Mouse (Mus musculus): Measurements from ENCODE around the gene Trrap. TPM values are rescaled to one million over a fixed set of nuclear protein-coding genes. Genes with fewer than 3 reads are reported as not detected.

The Trrap gene
- polyA plus RNA-seq, 1 experiment: 61.1 TPM

GRCm38 (mm10) chr5:144752432-144752831 lies 15.1 kb upstream of the Trrap start:
- Histone ChIP-seq H3K4me1 (ENCODE audit: control insufficient read depth, insufficient read depth, low read length) (no peaks in the 10 kb centered on the region), H3K4me3 (ENCODE audit: insufficient read depth, low read length) (no peak overlapping the region), H3K27ac (ENCODE audit: insufficient read depth, low read depth, low read length) (no peak overlapping the region)
- no peak for TF ChIP-seq POLR2A (IDR thresholded peaks at IDR 0.05; ENCODE audit: borderline replicate concordance, low read depth, low read length)
- TF ChIP-seq CTCF (IDR thresholded peaks at IDR 0.05; ENCODE audit: low read depth, low read length): no peak

DNA sequence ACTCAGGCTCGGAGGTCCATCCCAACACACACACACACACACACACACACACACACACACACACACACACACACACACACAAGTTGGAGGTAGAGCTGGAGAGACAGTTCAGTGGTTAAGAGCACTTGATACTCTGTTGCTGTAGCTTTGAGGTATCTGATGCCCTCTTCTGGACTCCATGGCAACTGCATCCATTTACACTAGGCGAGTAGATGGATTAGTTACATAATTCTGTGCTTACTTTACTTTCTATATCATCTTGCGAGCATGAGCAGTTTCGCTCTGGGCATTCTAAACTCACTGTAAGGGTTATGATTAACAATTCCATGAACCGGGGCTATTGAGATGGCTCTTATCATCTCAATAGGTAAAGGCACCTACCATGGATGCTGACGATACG lies 14.5 kb upstream of the Trrap start:
- H3K4me3 ChIP-seq (ENCODE audit: insufficient read depth, low read length): no peak overlapping the region
- H3K27ac ChIP-seq (ENCODE audit: insufficient read depth, low read depth, low read length): no peak overlapping the region
- H3K4me1 ChIP-seq (ENCODE audit: control insufficient read depth, insufficient read depth, low read length): no peaks in the 10 kb centered on the region
- TF ChIP-seq POLR2A (IDR thresholded peaks at IDR 0.05; ENCODE audit: borderline replicate concordance, low read depth, low read length) (no peak), CTCF (IDR thresholded peaks at IDR 0.05; ENCODE audit: low read depth, low read length) (no peak)

DNA sequence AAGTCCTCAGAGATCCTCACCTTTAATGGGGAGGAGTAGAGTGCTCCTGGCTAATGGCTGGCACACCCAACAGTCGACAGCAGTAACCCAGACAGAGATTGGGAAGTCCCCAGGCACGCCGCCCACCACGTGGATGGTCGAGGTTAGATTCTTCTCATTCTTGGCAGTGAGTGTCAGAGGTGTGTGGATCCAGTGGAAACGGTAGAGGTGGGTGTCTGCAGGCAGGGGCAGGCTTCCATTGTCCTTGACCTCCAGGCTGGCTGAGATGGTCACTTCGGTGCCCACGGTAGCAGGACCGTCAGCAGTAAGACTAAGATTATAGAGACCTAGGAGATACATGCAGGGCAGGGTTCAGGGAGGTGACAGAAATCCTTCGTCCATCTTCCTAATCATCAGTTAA lies 12.3 kb upstream of the Trrap start:
- Histone ChIP-seq H3K4me1 (ENCODE audit: control insufficient read depth, insufficient read depth, low read length) (no peaks in the 10 kb centered on the region), H3K27ac (ENCODE audit: insufficient read depth, low read depth, low read length) (no peak overlapping the region), H3K4me3 (ENCODE audit: insufficient read depth, low read length) (no peak overlapping the region)
- TF ChIP-seq POLR2A (IDR thresholded peaks at IDR 0.05; ENCODE audit: borderline replicate concordance, low read depth, low read length): no peak
- TF ChIP-seq CTCF (IDR thresholded peaks at IDR 0.05; ENCODE audit: low read depth, low read length): no peak

DNA sequence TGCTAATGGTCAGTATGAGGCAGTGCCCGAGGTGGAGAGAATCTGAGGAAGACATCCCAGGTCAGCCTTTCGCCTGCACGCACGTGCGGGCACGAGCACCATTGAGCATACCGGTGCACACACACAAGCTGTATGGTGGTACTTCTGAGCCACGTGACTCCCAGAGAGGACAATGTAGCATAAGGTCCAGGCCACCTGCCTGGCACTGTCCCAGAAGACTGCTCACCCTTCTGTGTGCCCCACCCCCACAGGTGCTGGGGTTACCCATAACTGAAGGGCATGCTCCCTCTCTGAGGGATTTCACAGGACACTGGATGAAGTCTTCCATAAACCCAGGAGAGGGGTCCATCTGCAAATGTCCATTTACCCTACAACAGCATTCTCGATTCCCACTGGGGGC lies 10.1 kb upstream of the Trrap start:
- Histone ChIP-seq H3K4me3 (ENCODE audit: insufficient read depth, low read length) (no peak overlapping the region), H3K4me1 (ENCODE audit: control insufficient read depth, insufficient read depth, low read length) (no peaks in the 10 kb centered on the region), H3K27ac (ENCODE audit: insufficient read depth, low read depth, low read length) (no peak overlapping the region)
- TF ChIP-seq CTCF (IDR thresholded peaks at IDR 0.05; ENCODE audit: low read depth, low read length) (no peak), POLR2A (IDR thresholded peaks at IDR 0.05; ENCODE audit: borderline replicate concordance, low read depth, low read length) (no peak)

DNA sequence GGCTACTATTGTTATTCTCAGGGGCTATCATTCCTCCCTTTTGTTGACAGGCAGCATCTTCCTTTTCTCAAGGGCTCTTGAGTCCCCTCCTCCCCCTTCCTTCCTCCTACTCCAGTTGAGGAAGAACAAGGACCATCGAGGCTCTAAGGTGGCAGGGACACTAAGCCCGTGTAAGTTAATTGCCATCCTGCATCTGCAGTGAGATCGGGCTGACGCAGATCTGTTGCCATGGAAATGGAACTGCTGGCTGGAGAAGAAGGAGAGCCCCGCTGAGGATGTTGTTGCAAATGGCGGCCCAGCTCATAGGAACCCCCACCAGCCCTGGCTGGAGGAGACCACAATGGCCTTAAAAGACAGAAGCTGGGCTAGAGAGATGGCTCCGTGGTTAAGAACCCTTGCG lies 9.1 kb upstream of the Trrap start:
- no peak overlapping the region for H3K4me3 ChIP-seq (ENCODE audit: insufficient read depth, low read length)
- H3K4me1 ChIP-seq (ENCODE audit: control insufficient read depth, insufficient read depth, low read length): no peaks in the 10 kb centered on the region
- TF ChIP-seq POLR2A (IDR thresholded peaks at IDR 0.05; ENCODE audit: borderline replicate concordance, low read depth, low read length): no peak
- no peak for TF ChIP-seq CTCF (IDR thresholded peaks at IDR 0.05; ENCODE audit: low read depth, low read length)
- no peak overlapping the region for H3K27ac ChIP-seq (ENCODE audit: insufficient read depth, low read depth, low read length)

DNA sequence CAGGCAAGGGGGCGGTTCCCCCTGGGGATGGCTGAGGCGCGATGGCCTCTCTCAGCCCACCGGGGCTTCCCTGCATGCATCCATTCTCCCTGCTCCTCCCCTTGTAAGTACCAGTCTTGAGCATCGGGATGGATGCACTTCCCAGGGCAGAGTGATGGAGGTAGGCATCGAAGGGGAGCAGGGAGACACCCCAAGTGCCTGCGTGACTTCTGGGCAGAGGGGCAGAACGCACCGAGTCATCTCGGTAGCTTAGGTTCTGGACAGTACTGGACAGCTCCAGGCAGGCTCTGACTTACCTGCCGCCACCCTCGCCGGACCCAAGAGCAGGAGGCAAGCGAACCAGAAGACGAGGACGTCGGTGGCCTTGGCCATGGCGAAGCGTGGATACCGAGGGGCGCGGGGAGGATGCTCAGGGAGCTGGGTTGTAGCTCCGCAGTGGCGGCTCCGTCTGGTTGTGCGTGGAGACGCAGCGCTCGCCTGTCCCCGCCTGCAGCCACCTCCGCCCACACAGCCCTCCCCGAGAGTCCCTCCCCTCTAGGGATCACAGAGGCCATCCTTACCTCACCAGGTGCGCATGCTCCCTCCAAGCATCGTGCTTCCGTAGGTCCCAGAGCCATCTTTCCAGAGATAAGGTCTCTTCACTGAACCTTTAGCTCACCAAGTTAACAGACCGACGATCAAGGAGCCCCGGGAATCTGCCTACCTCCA lies 6.2 kb upstream of the Trrap start, which contains the start of gene Tmem130:
Gene Tmem130, minus strand, starts transcription at position 658 of the 708 bp plus-strand sequence.
- Histone ChIP-seq H3K4me3 (ENCODE audit: insufficient read depth, low read length) (no peak within 1 kb of the TSS), H3K27ac (ENCODE audit: insufficient read depth, low read depth, low read length) (no peak within 1 kb of the TSS), H3K4me1 (ENCODE audit: control insufficient read depth, insufficient read depth, low read length) (no peaks in the 10 kb centered on the region)
- TF ChIP-seq CTCF (IDR thresholded peaks at IDR 0.05; ENCODE audit: low read depth, low read length): no peak
- no peak for TF ChIP-seq POLR2A (IDR thresholded peaks at IDR 0.05; ENCODE audit: borderline replicate concordance, low read depth, low read length)

- no peak for TF ChIP-seq POLR2A (IDR thresholded peaks at IDR 0.05; ENCODE audit: borderline replicate concordance, low read depth, low read length)
- H3K4me3 ChIP-seq (ENCODE audit: insufficient read depth, low read length): no peak overlapping the region
- peaks cover 19% of the 10 kb centered on the region for H3K4me1 ChIP-seq (ENCODE audit: control insufficient read depth, insufficient read depth, low read length)
- H3K27ac ChIP-seq (ENCODE audit: insufficient read depth, low read depth, low read length): no peak overlapping the region
These were observed 1.5 kb upstream of the Trrap start for GRCm38 (mm10) chr5:144766026-144766425.

- Histone ChIP-seq H3K4me3 (ENCODE audit: insufficient read depth, low read length) (no peak overlapping the region), H3K27ac (ENCODE audit: insufficient read depth, low read depth, low read length) (no peak overlapping the region), H3K4me1 (ENCODE audit: control insufficient read depth, insufficient read depth, low read length) (peaks cover 23% of the 10 kb centered on the region)
- TF ChIP-seq CTCF (IDR thresholded peaks at IDR 0.05; ENCODE audit: low read depth, low read length) (no peak), POLR2A (IDR thresholded peaks at IDR 0.05; ENCODE audit: borderline replicate concordance, low read depth, low read length) (no peak)
These were observed 886 bp upstream of the Trrap start for GRCm38 (mm10) chr5:144766646-144767045.

- H3K27ac ChIP-seq (ENCODE audit: insufficient read depth, low read depth, low read length): peak overlapping the region; percentile 83
- peak overlapping the region; percentile 98 for H3K4me3 ChIP-seq (ENCODE audit: insufficient read depth, low read length)
- H3K4me1 ChIP-seq (ENCODE audit: control insufficient read depth, insufficient read depth, low read length): peaks cover 28% of the 10 kb centered on the region
- TF ChIP-seq POLR2A (IDR thresholded peaks at IDR 0.05; ENCODE audit: borderline replicate concordance, low read depth, low read length) (peak; percentile 71; the same call in 1 of the 2 replicates), CTCF (IDR thresholded peaks at IDR 0.05; ENCODE audit: low read depth, low read length) (peak; percentile 87)
These were observed 644 bp downstream of the Trrap start for GRCm38 (mm10) chr5:144767911-144768841.

DNA sequence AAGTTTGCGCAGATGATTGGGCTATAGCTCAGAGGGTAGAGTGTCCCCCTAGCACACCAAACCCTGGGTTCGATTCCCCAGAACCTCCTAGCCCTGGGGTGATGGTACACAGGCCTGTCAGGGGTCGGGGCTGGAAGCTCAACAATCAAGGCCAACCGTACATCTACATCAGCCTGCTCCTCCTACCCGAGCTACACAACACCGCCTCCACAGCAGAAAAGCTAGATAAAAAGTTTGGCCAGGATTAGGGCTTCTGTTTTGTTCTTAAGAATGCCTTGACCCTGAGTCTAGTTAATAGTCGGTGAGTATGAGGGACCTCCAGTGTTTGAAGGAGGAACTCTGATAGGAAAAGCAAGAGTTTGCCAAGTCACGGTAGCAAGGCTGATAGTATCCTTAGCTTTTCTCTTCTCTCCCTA lies 1.5 kb downstream of the Trrap start:
- peaks cover 28% of the 10 kb centered on the region for H3K4me1 ChIP-seq (ENCODE audit: control insufficient read depth, insufficient read depth, low read length)
- peak overlapping the region; percentile 7; the same call in 1 of the 2 replicates for H3K27ac ChIP-seq (ENCODE audit: insufficient read depth, low read depth, low read length)
- H3K4me3 ChIP-seq (ENCODE audit: insufficient read depth, low read length): peak overlapping the region; percentile 98
- TF ChIP-seq CTCF (IDR thresholded peaks at IDR 0.05; ENCODE audit: low read depth, low read length) (no peak), POLR2A (IDR thresholded peaks at IDR 0.05; ENCODE audit: borderline replicate concordance, low read depth, low read length) (no peak)

Data from bone marrow macrophage, adult 2 months (primary cell).